Mouse (Mus musculus) lung, embryonic 16.5 days (tissue): ENCODE measurements around the gene Rsad1. TPM values are rescaled to one million over a fixed set of nuclear protein-coding genes. Genes with fewer than 3 reads are reported as not detected.
A peak's percentile ranks its signal among the peaks of the same experiment; 100 is the strongest.

Experiments
- ATAC-seq: fragments of 200-750 bp; cut with Nextera tagmentation; 2 replicates; pipeline ENCODE4 v1.8.0; 2017; ENCODE audit warnings: low read depth, mild to moderate bottlenecking, moderate library complexity
- H3K27ac ChIP-seq: fragments of 300-500 bp; sonication (generic); 2 replicates; pipeline ENCODE4 v1.5.1; 2014; ENCODE audit warnings: mild to moderate bottlenecking, control low read depth, low read length
- H3K27me3 ChIP-seq: fragments of 300-500 bp; sonication (generic); 2 replicates; pipeline ENCODE4 v1.6.1; 2014; ENCODE audit warnings: low read depth, low read length, mixed read lengths; ENCODE audit not compliant: control insufficient read depth, insufficient read depth
- H3K36me3 ChIP-seq: fragments of 300-500 bp; sonication (generic); 2 replicates; pipeline ENCODE4 v1.6.1; 2014; ENCODE audit warnings: low read length; ENCODE audit not compliant: control insufficient read depth, insufficient read depth
- H3K4me1 ChIP-seq: fragments of 300-500 bp; sonication (generic); replicated peaks from 2 replicates; pipeline ENCODE4 v1.6.1; 2014; ENCODE audit warnings: low read length, mixed read lengths; ENCODE audit not compliant: control insufficient read depth, insufficient read depth
- H3K4me2 ChIP-seq: fragments of 300-500 bp; sonication (generic); 2 replicates; pipeline ENCODE4 v1.6.1; 2014; ENCODE audit warnings: low read depth, low read length, control low read depth
- H3K4me3 ChIP-seq: fragments of 300-500 bp; sonication (generic); 2 replicates; pipeline ENCODE4 v1.5.1; 2014; ENCODE audit warnings: mild to moderate bottlenecking, low read length, control low read depth
- H3K9ac ChIP-seq: fragments of 300-500 bp; sonication (generic); 2 replicates; pipeline ENCODE4 v1.6.1; 2014; ENCODE audit warnings: low read length, control low read depth
- H3K9me3 ChIP-seq: fragments of 300-500 bp; sonication (generic); 2 replicates; pipeline ENCODE4 v1.6.1; 2016; ENCODE audit warnings: low read length; ENCODE audit not compliant: control insufficient read depth
- WGBS: fragments of 180-500 bp; shearing (Covaris S2); extraction: QIAGEN DNeasy Blood & Tissue Kit; methylation state at CpG from one replicate; pipeline ENCODE4 v1.1.7; 2014; 5-methylcytosine and 5-hydroxymethylcytosine counted together
- polyA plus RNA-seq: library from polyadenylated mRNA; unstranded; fragments of >200 nt; fragmentation: Nextera tagmentation; extraction: Ambion mirVana; gene quantifications from 2 replicates; pipeline ENCODE4 v1.2.1, GENCODE M21; 2015

Gene Rsad1
- polyA plus RNA-seq, 1 experiment from 2014 or later: 4.2 TPM

GRCm38 (mm10) chr11:94558226-94558625 is 9.2 kb upstream of the Rsad1 start:
- Histone ChIP-seq H3K27me3 (no peaks in the 10 kb centered on the region), H3K4me2 (no peak overlapping the region), H3K9me3 (no peaks in the 10 kb centered on the region), H3K9ac (no peak overlapping the region), H3K36me3 (peaks cover 8% of the 10 kb centered on the region), H3K4me3 (no peak overlapping the region), H3K27ac (no peak overlapping the region), H3K4me1 (no peaks in the 10 kb centered on the region)
- WGBS: 46% methylated on average over 3 of the region's 3 CpGs
- ATAC-seq: no peak

DNA sequence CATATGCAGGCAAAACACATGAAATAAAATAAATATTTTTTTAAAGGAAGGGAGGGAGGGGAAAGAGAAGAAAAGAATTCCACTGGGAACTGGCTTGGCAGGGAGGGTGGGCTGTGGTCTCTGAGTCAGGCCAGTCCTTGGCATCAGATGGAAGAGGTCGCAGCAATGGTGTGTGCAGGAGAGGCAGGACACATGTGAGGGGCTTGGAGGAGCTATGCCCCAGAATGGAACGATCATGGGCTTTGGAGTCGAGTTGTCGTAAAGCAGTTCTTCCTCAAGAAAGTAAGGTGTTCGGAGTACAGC is 1.3 kb upstream of the Rsad1 start:
- WGBS: 76% methylated on average over 5 of the region's 5 CpGs
- ATAC-seq: no peak
- Histone ChIP-seq H3K4me2 (no peak overlapping the region), H3K4me3 (no peak overlapping the region), H3K36me3 (no peaks in the 10 kb centered on the region), H3K27me3 (no peaks in the 10 kb centered on the region), H3K9me3 (no peaks in the 10 kb centered on the region; the same call in 1 of the 2 replicates), H3K9ac (no peak overlapping the region), H3K4me1 (peaks cover 15% of the 10 kb centered on the region), H3K27ac (no peak overlapping the region)

DNA sequence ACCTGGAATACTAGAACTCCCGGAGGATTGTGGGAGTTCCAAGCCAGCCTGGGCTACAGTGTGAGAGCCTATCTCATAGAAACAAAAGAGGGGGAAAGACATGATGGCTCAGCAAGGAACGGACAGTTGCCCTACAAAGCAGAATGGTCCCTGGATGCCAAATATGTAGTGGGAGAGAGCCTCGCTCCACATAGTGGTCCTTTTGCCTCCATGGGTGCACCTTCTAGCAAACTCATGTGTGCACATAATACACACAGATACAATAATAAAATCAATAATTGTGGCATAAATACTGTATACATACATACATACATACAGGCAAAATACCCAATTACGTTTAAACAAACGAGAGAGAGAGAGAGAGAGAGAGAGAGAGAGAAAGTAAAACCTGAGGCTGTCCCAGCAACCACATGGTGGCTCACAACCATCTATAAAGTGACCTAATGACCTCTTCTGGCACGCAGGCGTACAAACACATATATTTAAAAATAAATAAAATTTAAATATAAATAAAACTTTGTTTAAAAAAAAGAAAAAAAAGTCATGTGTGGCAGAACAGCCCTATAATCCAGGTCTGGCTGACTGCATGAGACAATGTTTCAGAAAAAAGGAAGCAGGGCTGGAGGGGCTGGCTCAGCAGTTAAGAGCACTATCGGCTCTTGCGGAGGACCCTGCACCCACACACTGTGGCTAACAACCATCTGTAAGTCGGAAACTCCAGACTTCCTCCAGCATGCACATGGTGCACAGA is 811 bp upstream of the Rsad1 start:
- Histone ChIP-seq H3K4me1 (peaks cover 15% of the 10 kb centered on the region), H3K9ac (no peak overlapping the region; the same call in 1 of the 2 replicates), H3K27me3 (no peaks in the 10 kb centered on the region), H3K4me3 (no peak overlapping the region), H3K9me3 (no peaks in the 10 kb centered on the region; the same call in 1 of the 2 replicates), H3K36me3 (no peaks in the 10 kb centered on the region), H3K4me2 (peak overlapping the region; percentile 98; the same call in 1 of the 2 replicates), H3K27ac (no peak overlapping the region; the same call in 1 of the 2 replicates)
- ATAC-seq: no peak
- WGBS: 56% methylated on average over 10 of the region's 10 CpGs

GRCm38 (mm10) chr11:94548041-94548784 is 842 bp downstream of the Rsad1 start:
- no peak overlapping the region for H3K27ac ChIP-seq
- peak; percentile 11; the same call in 1 of the 2 replicates for ATAC-seq

DNA sequence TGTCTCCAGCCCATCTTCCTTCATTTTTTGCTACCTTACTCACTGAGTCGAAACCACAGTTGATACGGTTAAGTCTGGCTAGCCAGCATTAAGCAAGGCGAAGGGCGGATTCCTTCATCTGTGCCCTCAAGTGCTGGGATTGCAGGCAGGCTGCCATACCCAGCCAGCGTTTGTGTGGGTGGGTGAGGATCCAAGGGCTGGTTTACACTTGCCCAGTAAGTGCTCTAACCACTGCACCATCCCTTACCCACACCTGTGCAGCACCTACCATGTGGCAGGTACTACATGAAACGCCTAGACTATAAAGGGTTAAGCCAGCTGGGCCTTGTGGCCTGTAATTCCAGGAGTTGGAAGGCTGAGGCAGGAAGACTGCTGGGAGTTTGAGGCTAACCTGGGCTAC is 1.8 kb downstream of the Rsad1 start:
- Histone ChIP-seq H3K4me3 (no peak overlapping the region), H3K9me3 (no peaks in the 10 kb centered on the region; the same call in 1 of the 2 replicates), H3K27me3 (no peaks in the 10 kb centered on the region), H3K27ac (no peak overlapping the region), H3K4me2 (no peak overlapping the region), H3K36me3 (no peaks in the 10 kb centered on the region), H3K4me1 (peaks cover 18% of the 10 kb centered on the region), H3K9ac (no peak overlapping the region)
- no peak for ATAC-seq
- WGBS: 93% methylated on average over 6 of the region's 6 CpGs

More at GRCm38 (mm10) chr11:94548041-94548784, 842 bp downstream of the Rsad1 start:
- peaks cover 18% of the 10 kb centered on the region for H3K4me1 ChIP-seq
- WGBS: 9% methylated on average over 24 of the region's 24 CpGs
- H3K36me3 ChIP-seq: no peaks in the 10 kb centered on the region
- H3K27me3 ChIP-seq: no peaks in the 10 kb centered on the region
- H3K9me3 ChIP-seq: no peaks in the 10 kb centered on the region; the same call in 1 of the 2 replicates
- peak overlapping the region; percentile 73 for H3K4me3 ChIP-seq
- H3K4me2 ChIP-seq: peak overlapping the region; percentile 98
- peak overlapping the region; percentile 82 for H3K9ac ChIP-seq

GRCm38 (mm10) chr11:94546381-94546780 is 2.7 kb downstream of the Rsad1 start:
- no peak overlapping the region for H3K4me2 ChIP-seq
- ATAC-seq: no peak
- no peaks in the 10 kb centered on the region for H3K9me3 ChIP-seq
- H3K9ac ChIP-seq: no peak overlapping the region
- H3K27ac ChIP-seq: no peak overlapping the region
- peaks cover 18% of the 10 kb centered on the region for H3K4me1 ChIP-seq
- 83% methylated on average over 5 of the region's 5 CpGs for WGBS
- H3K36me3 ChIP-seq: no peaks in the 10 kb centered on the region
- no peaks in the 10 kb centered on the region for H3K27me3 ChIP-seq
- no peak overlapping the region for H3K4me3 ChIP-seq

DNA sequence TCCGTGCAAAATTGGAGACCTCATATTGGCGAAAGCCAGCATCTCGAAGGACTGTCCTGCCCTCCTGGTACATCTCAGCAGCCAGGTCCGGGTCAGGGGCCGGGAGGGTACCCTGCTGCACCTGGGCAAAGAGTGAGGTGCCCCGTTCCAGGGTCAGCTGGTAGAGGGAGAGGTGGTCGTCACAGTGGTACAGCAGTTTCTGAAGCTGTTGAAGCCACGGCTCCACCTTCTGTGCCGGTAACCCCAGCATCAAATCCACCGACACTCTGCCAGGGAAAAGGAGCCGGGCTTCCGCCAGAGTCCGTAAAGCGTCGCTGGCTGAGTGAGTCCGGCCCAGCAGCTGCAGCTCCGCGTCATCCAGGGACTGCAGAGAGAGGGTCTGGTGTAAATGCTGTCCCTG is 4.6 kb downstream of the Rsad1 start:
- WGBS: 49% methylated on average over 18 of the region's 18 CpGs
- ATAC-seq: no peak

GRCm38 (mm10) chr11:94543932-94544331 is 5.1 kb downstream of the Rsad1 start:
- peak; percentile 48 for ATAC-seq
- Histone ChIP-seq H3K9ac (peak overlapping the region; percentile 8; the same call in 1 of the 2 replicates), H3K4me1 (peaks cover 9% of the 10 kb centered on the region), H3K27ac (no peak overlapping the region), H3K4me3 (no peak overlapping the region), H3K36me3 (no peaks in the 10 kb centered on the region), H3K4me2 (peak overlapping the region; percentile 35; the same call in 1 of the 2 replicates), H3K9me3 (no peaks in the 10 kb centered on the region), H3K27me3 (no peaks in the 10 kb centered on the region)
- 26% methylated on average over 9 of the region's 9 CpGs for WGBS

More for the DNA sequence above, 4.6 kb downstream of the Rsad1 start:
- Histone ChIP-seq H3K27ac (no peak overlapping the region), H3K36me3 (no peaks in the 10 kb centered on the region), H3K9ac (no peak overlapping the region), H3K4me1 (peaks cover 11% of the 10 kb centered on the region), H3K4me2 (peak overlapping the region; percentile 35; the same call in 1 of the 2 replicates), H3K27me3 (no peaks in the 10 kb centered on the region), H3K4me3 (no peak overlapping the region), H3K9me3 (no peaks in the 10 kb centered on the region)

- no peaks in the 10 kb centered on the region for H3K27me3 ChIP-seq
- no peaks in the 10 kb centered on the region for H3K36me3 ChIP-seq
- H3K4me2 ChIP-seq: no peak overlapping the region
- H3K9ac ChIP-seq: no peak overlapping the region
- WGBS: 87% methylated on average over 12 of the region's 12 CpGs
- peaks cover 6% of the 10 kb centered on the region for H3K4me1 ChIP-seq
- no peak for ATAC-seq
- H3K9me3 ChIP-seq: no peaks in the 10 kb centered on the region
- no peak overlapping the region for H3K27ac ChIP-seq
- H3K4me3 ChIP-seq: no peak overlapping the region
Observed at GRCm38 (mm10) chr11:94543344-94543743, 5.7 kb downstream of the Rsad1 start.
